Mouse (Mus musculus) stomach, embryonic 14.5 days (tissue): ENCODE measurements around the gene Ptprn2. TPM values are rescaled to one million over a fixed set of nuclear protein-coding genes. Genes with fewer than 3 reads are reported as not detected.

Experiments
- ATAC-seq: fragments of 200-750 bp; cut with Nextera tagmentation; 2 replicates; pipeline ENCODE4 v1.8.0; 2017; ENCODE audit warnings: low read depth, moderate TSS enrichment; ENCODE audit not compliant: insufficient number of reproducible peaks, insufficient read depth, low FRiP score
- H3K27ac ChIP-seq: fragments of 300-500 bp; sonication (generic); 2 replicates; pipeline ENCODE4 v1.5.1; 2014; ENCODE audit warnings: mild to moderate bottlenecking, low read length, moderate library complexity, mixed read lengths
- H3K27me3 ChIP-seq: fragments of 300-500 bp; sonication (generic); 2 replicates; pipeline ENCODE4 v1.6.1; 2014; ENCODE audit warnings: low read length, control low read depth, mixed read lengths; ENCODE audit not compliant: control insufficient read depth, insufficient read depth
- H3K36me3 ChIP-seq: fragments of 300-500 bp; sonication (generic); 2 replicates; pipeline ENCODE4 v1.6.1; 2014; ENCODE audit warnings: mild to moderate bottlenecking, control low read depth, low read length, moderate library complexity, mixed read lengths; ENCODE audit not compliant: control insufficient read depth, insufficient read depth
- H3K4me1 ChIP-seq: fragments of 300-500 bp; sonication (generic); 2 replicates; pipeline ENCODE4 v1.6.1; 2014; ENCODE audit warnings: low read length, control low read depth, mixed read lengths; ENCODE audit not compliant: control insufficient read depth, insufficient read depth
- H3K4me2 ChIP-seq: fragments of 300-500 bp; sonication (generic); replicated peaks from 2 replicates; pipeline ENCODE4 v1.6.1; 2014; ENCODE audit warnings: low read depth, low read length, control low read depth
- H3K4me3 ChIP-seq: fragments of 300-500 bp; sonication (generic); 2 replicates; pipeline ENCODE4 v1.5.1; 2014; ENCODE audit warnings: low read depth, low read length, control low read depth
- H3K9ac ChIP-seq: fragments of 300-500 bp; sonication (generic); replicated peaks from 2 replicates; pipeline ENCODE4 v1.6.1; 2014; ENCODE audit warnings: low read depth, mild to moderate bottlenecking, control low read depth, low read length, moderate library complexity, mixed read lengths
- H3K9me3 ChIP-seq: fragments of 300-500 bp; sonication (generic); 2 replicates; pipeline ENCODE4 v1.6.1; 2016; ENCODE audit warnings: low read depth, low read length, control low read depth; ENCODE audit not compliant: control insufficient read depth
- WGBS: fragments of 180-500 bp; shearing (Covaris S2); extraction: QIAGEN DNeasy Blood & Tissue Kit; methylation state at CpG from one replicate; pipeline ENCODE4 v1.1.7; 2014; 5-methylcytosine and 5-hydroxymethylcytosine counted together
- polyA plus RNA-seq: library from polyadenylated mRNA; unstranded; fragments of >200 nt; fragmentation: Nextera tagmentation; extraction: Ambion mirVana; gene quantifications from 2 replicates; pipeline ENCODE4 v1.2.1, GENCODE M21; 2014

Ptprn2 gene
- polyA plus RNA-seq, 1 experiment from 2014 or later: 2.2 TPM

DNA sequence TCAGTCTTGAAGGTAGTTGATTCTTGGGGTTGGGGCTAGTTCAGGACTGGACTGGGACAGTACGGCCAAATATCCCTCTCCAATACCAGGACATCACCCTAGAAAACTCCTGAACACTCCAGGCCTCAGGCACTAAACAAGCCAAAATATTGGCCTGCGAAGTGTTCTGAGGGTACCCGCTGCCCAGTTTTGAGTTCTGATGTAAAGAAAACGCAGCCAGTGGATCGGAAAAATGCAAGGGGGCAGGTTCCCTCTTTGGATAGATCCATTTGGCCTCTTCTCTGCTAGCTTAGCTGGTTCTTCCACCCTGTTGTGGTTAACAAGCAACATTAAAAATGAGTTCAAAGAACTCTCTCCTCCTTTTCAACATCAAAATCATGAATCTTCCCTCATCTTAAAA lies 670.7 kb downstream of the Ptprn2 start:
- no peak overlapping the region for H3K4me2 ChIP-seq

DNA sequence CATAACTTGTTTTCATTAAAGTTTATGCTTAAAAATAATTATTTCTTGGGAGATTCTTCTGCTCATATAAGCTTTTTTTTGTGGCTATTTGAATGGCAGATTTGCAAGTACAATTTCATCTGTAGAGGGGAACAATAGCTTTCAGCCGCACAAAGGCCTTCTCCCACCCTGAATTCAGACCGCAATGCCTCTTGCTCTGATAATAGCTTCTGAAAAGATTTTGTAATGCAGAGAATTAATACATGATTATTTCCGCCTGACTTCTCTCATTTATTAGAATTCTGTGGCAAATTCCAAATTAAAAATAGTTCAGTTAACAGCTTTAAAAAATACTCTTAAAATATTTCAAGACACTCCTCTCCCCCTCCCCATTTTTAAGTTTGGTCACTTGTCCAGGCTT lies 671.3 kb downstream of the Ptprn2 start:
- whole genome bisulfite sequencing: 68% methylated on average over 3 of the region's 3 CpGs
- H3K4me1 ChIP-seq: peaks cover 7% of the 10 kb centered on the region; the same call in 1 of the 2 replicates
- no peak for ATAC-seq
- H3K9me3 ChIP-seq: no peaks in the 10 kb centered on the region
- H3K4me3 ChIP-seq: no peak overlapping the region
- no peak overlapping the region for H3K27ac ChIP-seq
- peaks cover 77% of the 10 kb centered on the region for H3K27me3 ChIP-seq
- no peak overlapping the region for H3K9ac ChIP-seq
- no peak overlapping the region for H3K4me2 ChIP-seq
- no peaks in the 10 kb centered on the region for H3K36me3 ChIP-seq

More for the DNA sequence above, 670.7 kb downstream of the Ptprn2 start:
- Histone ChIP-seq H3K36me3 (no peaks in the 10 kb centered on the region), H3K27me3 (peaks cover 77% of the 10 kb centered on the region), H3K4me3 (no peak overlapping the region), H3K9ac (no peak overlapping the region), H3K27ac (no peak overlapping the region), H3K9me3 (no peaks in the 10 kb centered on the region), H3K4me1 (peaks cover 7% of the 10 kb centered on the region; the same call in 1 of the 2 replicates)
- 36% methylated on average over 5 of the region's 5 CpGs for WGBS
- ATAC-seq: no peak

- Histone ChIP-seq H3K36me3 (no peaks in the 10 kb centered on the region), H3K9me3 (no peaks in the 10 kb centered on the region), H3K4me3 (no peak overlapping the region), H3K4me2 (no peak overlapping the region), H3K4me1 (peaks cover 7% of the 10 kb centered on the region; the same call in 1 of the 2 replicates), H3K27ac (no peak overlapping the region), H3K9ac (no peak overlapping the region), H3K27me3 (peaks cover 72% of the 10 kb centered on the region)
- no peak for ATAC-seq
- 67% methylated on average over 2 of the region's 2 CpGs for WGBS
Observed at GRCm38 (mm10) chr12:117157249-117157648, 671.7 kb downstream of the Ptprn2 start.

DNA sequence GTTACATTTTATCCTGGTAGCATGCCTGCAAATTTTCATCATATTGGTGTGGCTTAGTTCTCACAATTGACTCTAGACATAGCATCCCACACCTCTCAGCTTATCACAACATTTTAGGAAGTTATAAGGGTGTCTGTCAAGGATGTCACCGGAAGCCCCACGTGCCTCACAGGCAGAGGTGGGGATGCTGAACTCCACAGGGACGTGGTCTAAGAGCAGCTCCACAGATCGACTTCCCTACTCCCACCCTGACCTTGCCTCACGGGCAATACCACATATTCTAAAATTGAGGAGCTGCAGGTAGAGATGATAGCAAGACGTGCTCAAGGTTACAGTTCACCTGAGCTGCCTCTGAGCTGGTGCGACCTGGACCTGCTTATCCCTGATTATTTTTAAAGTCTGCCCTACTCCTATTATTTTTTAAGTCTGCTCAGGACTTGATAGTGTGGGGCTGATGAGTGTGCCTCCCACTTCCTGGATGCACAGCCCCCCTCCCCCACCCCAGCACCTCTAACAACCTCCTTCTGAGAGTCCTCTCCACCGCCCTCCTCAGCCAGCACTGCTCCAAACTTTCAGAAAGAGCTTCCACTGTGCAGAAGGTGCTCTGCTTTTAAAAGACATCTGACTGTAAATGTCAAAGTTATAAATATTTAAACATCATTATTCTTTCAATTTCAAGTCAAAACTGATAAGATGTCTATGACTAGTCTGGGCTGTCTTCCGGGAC lies 672.3 kb downstream of the Ptprn2 start:
- peaks cover 66% of the 10 kb centered on the region for H3K27me3 ChIP-seq
- ATAC-seq: no peak

DNA sequence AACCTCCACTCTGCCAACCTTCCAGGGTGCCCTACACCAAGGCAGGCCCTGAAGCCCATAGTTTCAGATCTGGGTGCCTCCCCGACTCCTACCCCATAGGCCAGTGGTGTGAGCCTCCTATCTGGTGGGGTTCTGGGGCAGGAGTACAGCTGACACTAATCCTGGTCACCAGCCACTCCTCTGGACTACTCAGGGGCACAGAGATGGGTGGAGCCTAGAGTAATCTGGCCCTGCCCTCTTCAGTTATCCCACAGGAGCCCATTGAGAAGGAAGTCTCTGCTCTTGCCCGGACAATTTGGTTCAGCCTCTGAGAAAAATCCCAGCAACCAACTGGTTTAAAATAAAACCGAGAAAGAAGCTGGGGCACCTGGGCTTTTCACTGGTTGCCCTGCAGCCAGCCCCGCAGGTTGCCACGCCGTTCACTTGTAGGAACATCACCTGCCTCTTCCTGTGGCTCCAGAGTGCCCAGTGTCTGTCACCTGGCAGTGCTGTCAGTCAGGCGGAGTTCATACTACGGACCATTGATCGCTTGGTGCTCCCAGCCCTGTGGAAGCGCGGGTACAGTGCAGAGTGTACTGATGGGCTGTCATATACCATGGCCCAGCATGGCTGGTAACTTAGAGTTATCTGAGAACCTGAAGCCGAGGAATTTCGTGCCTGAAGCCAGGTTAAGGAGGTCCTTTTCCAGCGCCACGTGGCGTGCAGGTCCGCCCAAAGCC lies 673.6 kb downstream of the Ptprn2 start:
- Histone ChIP-seq H3K27ac (no peak overlapping the region), H3K4me1 (peaks cover 7% of the 10 kb centered on the region; the same call in 1 of the 2 replicates), H3K27me3 (peaks cover 57% of the 10 kb centered on the region), H3K4me3 (no peak overlapping the region), H3K9ac (no peak overlapping the region), H3K4me2 (no peak overlapping the region), H3K9me3 (no peaks in the 10 kb centered on the region), H3K36me3 (no peaks in the 10 kb centered on the region)
- 15% methylated on average over 17 of the region's 17 CpGs for WGBS
- ATAC-seq: no peak

More for the DNA sequence above, 672.3 kb downstream of the Ptprn2 start:
- peaks cover 7% of the 10 kb centered on the region; the same call in 1 of the 2 replicates for H3K4me1 ChIP-seq
- H3K4me3 ChIP-seq: no peak overlapping the region
- H3K27ac ChIP-seq: no peak overlapping the region
- H3K9me3 ChIP-seq: no peaks in the 10 kb centered on the region
- 20% methylated on average over 9 of the region's 9 CpGs for WGBS
- H3K36me3 ChIP-seq: no peaks in the 10 kb centered on the region
- H3K9ac ChIP-seq: no peak overlapping the region
- H3K4me2 ChIP-seq: no peak overlapping the region

DNA sequence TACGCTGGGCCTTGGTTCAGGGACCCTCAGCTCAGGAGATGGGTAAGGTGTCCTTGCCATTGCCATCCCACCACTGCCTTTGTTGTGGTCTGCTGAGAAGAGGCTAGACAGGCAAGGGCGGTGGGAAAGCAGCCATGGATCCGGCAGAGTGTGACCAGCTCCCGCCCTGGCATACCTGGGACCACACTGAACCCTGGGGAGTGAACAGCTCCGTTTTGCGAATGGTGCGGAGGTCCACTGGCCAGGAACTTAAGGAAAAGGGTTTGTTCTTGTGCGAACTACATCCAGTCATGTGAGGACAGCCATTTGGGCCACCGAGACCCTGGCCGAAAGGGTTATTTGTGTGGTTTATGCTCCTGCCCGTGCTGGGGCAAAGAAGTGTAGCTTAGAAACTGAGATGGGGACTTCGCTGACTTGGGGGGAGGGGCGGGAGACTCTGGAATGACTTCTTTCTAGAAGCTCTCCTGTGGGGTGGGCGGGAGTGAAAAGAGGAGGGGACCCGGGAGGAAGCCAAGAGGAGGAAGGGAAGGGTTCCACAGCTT lies 674.2 kb downstream of the Ptprn2 start:
- Histone ChIP-seq H3K27me3 (peaks cover 51% of the 10 kb centered on the region), H3K4me1 (peaks cover 7% of the 10 kb centered on the region; the same call in 1 of the 2 replicates), H3K27ac (no peak overlapping the region), H3K9ac (no peak overlapping the region), H3K4me2 (peak overlapping the region; percentile 13), H3K36me3 (no peaks in the 10 kb centered on the region), H3K9me3 (no peaks in the 10 kb centered on the region), H3K4me3 (peak overlapping the region; percentile 2; the same call in 1 of the 2 replicates)
- WGBS: 7% methylated on average over 15 of the region's 15 CpGs
- no peak for ATAC-seq

GRCm38 (mm10) chr12:117160211-117160891 lies 674.8 kb downstream of the Ptprn2 start:
- peak overlapping the region; percentile 2; the same call in 1 of the 2 replicates for H3K4me3 ChIP-seq
- peaks cover 46% of the 10 kb centered on the region for H3K27me3 ChIP-seq
- H3K27ac ChIP-seq: no peak overlapping the region
- no peaks in the 10 kb centered on the region for H3K9me3 ChIP-seq
- no peaks in the 10 kb centered on the region for H3K36me3 ChIP-seq
- H3K9ac ChIP-seq: no peak overlapping the region
- peaks cover 7% of the 10 kb centered on the region; the same call in 1 of the 2 replicates for H3K4me1 ChIP-seq
- ATAC-seq: 0 out of 2 replicates have a peak, but pooled peaks have one; percentile 30
- peak overlapping the region; percentile 13 for H3K4me2 ChIP-seq
- WGBS: 5% methylated on average over 30 of the region's 30 CpGs

- Histone ChIP-seq H3K9ac (no peak overlapping the region), H3K4me2 (no peak overlapping the region), H3K9me3 (no peaks in the 10 kb centered on the region), H3K27me3 (peaks cover 36% of the 10 kb centered on the region), H3K36me3 (no peaks in the 10 kb centered on the region), H3K4me3 (no peak overlapping the region), H3K27ac (no peak overlapping the region), H3K4me1 (peaks cover 7% of the 10 kb centered on the region; the same call in 1 of the 2 replicates)
- ATAC-seq: no peak
- WGBS: 45% methylated on average over 3 of the region's 3 CpGs
Observed at GRCm38 (mm10) chr12:117162180-117162579, 676.7 kb downstream of the Ptprn2 start.
